Mouse (Mus musculus): Measurements from ENCODE around the gene Cuedc2.

Gene Cuedc2

GRCm38 (mm10) chr19:46338331-46338936 lies at the start of gene Cuedc2:
Gene Cuedc2 (minus strand): TSS chr19:46338702.
- peak; percentile 98 for DNase-seq

- no peak for DNase-seq
Measured at GRCm38 (mm10) chr19:46382275-46382674, 43.8 kb upstream of the Cuedc2 start.

GRCm38 (mm10) chr19:46375891-46376290 lies 37.4 kb upstream of the Cuedc2 start:
- DNase-seq = no peak

- DNase-seq = no peak
Measured at GRCm38 (mm10) chr19:46375489-46375888, 37.0 kb upstream of the Cuedc2 start.

- no peak for DNase-seq
Measured at GRCm38 (mm10) chr19:46374477-46375088, 36.1 kb upstream of the Cuedc2 start.

- peak; percentile 34 for DNase-seq
Measured at GRCm38 (mm10) chr19:46369204-46369603, 30.7 kb upstream of the Cuedc2 start.

- DNase-seq = no peak
Measured at GRCm38 (mm10) chr19:46367798-46368590, 29.5 kb upstream of the Cuedc2 start.

- DNase-seq = no peak
Measured at GRCm38 (mm10) chr19:46363294-46364009, 24.9 kb upstream of the Cuedc2 start.

GRCm38 (mm10) chr19:46362104-46362503 lies 23.6 kb upstream of the Cuedc2 start:
- no peak for DNase-seq

GRCm38 (mm10) chr19:46358381-46358780 lies 19.9 kb upstream of the Cuedc2 start:
- DNase-seq = no peak

- DNase-seq = peak; percentile 35
Measured at GRCm38 (mm10) chr19:46357344-46358280, 19.1 kb upstream of the Cuedc2 start.

GRCm38 (mm10) chr19:46356701-46357138 lies 18.2 kb upstream of the Cuedc2 start:
- DNase-seq = peak; percentile 87

GRCm38 (mm10) chr19:46350168-46350932 lies 11.8 kb upstream of the Cuedc2 start, which contains the start of gene 2310034G01Rik:
Gene 2310034G01Rik (minus strand): TSS chr19:46350302.
- no peak for DNase-seq

- DNase-seq = no peak
Measured at GRCm38 (mm10) chr19:46349550-46349949, 11.0 kb upstream of the Cuedc2 start.

- DNase-seq = no peak
Measured at GRCm38 (mm10) chr19:46348761-46349458, 10.4 kb upstream of the Cuedc2 start.

- DNase-seq = no peak
Measured at GRCm38 (mm10) chr19:46347936-46348668, 9.6 kb upstream of the Cuedc2 start.

GRCm38 (mm10) chr19:46347146-46347545 lies 8.6 kb upstream of the Cuedc2 start:
- no peak for DNase-seq

GRCm38 (mm10) chr19:46344710-46345419 lies 6.4 kb upstream of the Cuedc2 start:
- no peak for DNase-seq
